Mouse (Mus musculus) MEL (cell line): ENCODE results near the gene Clock. TPM values are rescaled to one million over a fixed set of nuclear protein-coding genes. Genes with fewer than 3 reads are reported as not detected.

Source experiments
- DNase-seq: peaks from one replicate; pipeline ENCODE4 v3.0.0; 2011; ENCODE audit warnings: low read depth, low spot score
- H3K27ac ChIP-seq: 2 replicates; pipeline ENCODE4 v1.5.1; 2012; ENCODE audit warnings: low read depth, mild to moderate bottlenecking, control low read depth, low read length, moderate library complexity; ENCODE audit not compliant: control insufficient read depth
- H3K27me3 ChIP-seq, 2 experiments: fragments of 150-350 bp in 1 of 2; sonication (generic) in 1 of 2; 2 replicates each; pipeline ENCODE4 v1.6.1; 2012; ENCODE audit warnings: low read length in 2 of 2, mild to moderate bottlenecking in 2 of 2, improper control_type of control experiment in 1 of 2, moderate library complexity in 1 of 2; ENCODE audit not compliant: insufficient read depth in 2 of 2, control insufficient read depth in 1 of 2
- H3K36me3 ChIP-seq, 2 experiments: 2 replicates each; pipeline ENCODE4 v1.6.1; 2012 to 2014; ENCODE audit warnings: low read length in 2 of 2, improper control_type of control experiment in 1 of 2, inconsistent platforms in 1 of 2, mild to moderate bottlenecking in 1 of 2; ENCODE audit not compliant: insufficient read depth in 2 of 2, control insufficient read depth in 1 of 2
- H3K4me1 ChIP-seq, 2 experiments: fragments of 150-350 bp in 1 of 2; sonication (generic) in 1 of 2; 2 replicates each; pipeline ENCODE4 v1.6.1; 2012; ENCODE audit warnings: low read length in 2 of 2, improper control_type of control experiment in 1 of 2, mild to moderate bottlenecking in 1 of 2; ENCODE audit not compliant: insufficient read depth in 2 of 2, control insufficient read depth in 1 of 2
- H3K4me3 ChIP-seq, 2 experiments: fragments of 150-350 bp in 1 of 2; sonication (generic) in 1 of 2; 2 replicates each; pipeline ENCODE4 v1.5.1; 2012; ENCODE audit warnings: low read depth in 2 of 2, low read length in 2 of 2, mild to moderate bottlenecking in 2 of 2, moderate library complexity in 2 of 2, control low read depth in 1 of 2, improper control_type of control experiment in 1 of 2; ENCODE audit not compliant: control insufficient read depth in 1 of 2, insufficient read depth in 1 of 2
- H3K79me2 ChIP-seq: 2 replicates; pipeline ENCODE4 v1.6.1; 2012; ENCODE audit warnings: mild to moderate bottlenecking, low read length, moderate library complexity; ENCODE audit not compliant: control insufficient read depth, poor library complexity, insufficient read depth
- H3K9ac ChIP-seq: 2 replicates; pipeline ENCODE4 v1.6.1; 2012; ENCODE audit warnings: low read depth, mild to moderate bottlenecking, control low read depth, low read length, moderate library complexity; ENCODE audit not compliant: control insufficient read depth, poor library complexity, severe bottlenecking
- H3K9me3 ChIP-seq: fragments of 150-350 bp; sonication (generic); replicated peaks from 2 replicates; pipeline ENCODE4 v1.6.1; 2012; ENCODE audit warnings: mild to moderate bottlenecking, low read length, improper control_type of control experiment, moderate library complexity; ENCODE audit not compliant: insufficient read depth
- BHLHE40 ChIP-seq: IDR thresholded peaks from 2 replicates; pipeline ENCODE4 v1.6.1; 2012; ENCODE audit warnings: low read depth, mild to moderate bottlenecking, inconsistent platforms, low read length, improper control_type of control experiment, borderline replicate concordance
- CHD1 ChIP-seq: IDR thresholded peaks from 2 replicates; pipeline ENCODE4 v1.6.1; 2012; ENCODE audit warnings: low read depth, mild to moderate bottlenecking, inconsistent platforms, low read length, improper control_type of control experiment
- CHD2 ChIP-seq: IDR thresholded peaks from 2 replicates; pipeline ENCODE4 v1.6.1; 2011; ENCODE audit warnings: low read length, improper control_type of control experiment
- CTCF ChIP-seq, 3 experiments: IDR thresholded peaks in 2 of 3; conservative IDR thresholded peaks in 1 of 3; 2 replicates each; pipeline ENCODE4 v1.5.1; 2011 to 2012; ENCODE audit warnings: low read length in 3 of 3, low read depth in 2 of 3, mild to moderate bottlenecking in 2 of 3, improper control_type of control experiment in 1 of 3, inconsistent platforms in 1 of 3, mixed read lengths in 1 of 3, moderate library complexity in 1 of 3; ENCODE audit not compliant: control insufficient read depth in 1 of 3, insufficient read depth in 1 of 3, poor library complexity in 1 of 3, severe bottlenecking in 1 of 3
- ELF1 ChIP-seq: IDR thresholded peaks from 2 replicates; pipeline ENCODE4 v1.6.1; 2014; ENCODE audit warnings: low read depth, mild to moderate bottlenecking, inconsistent platforms, low read length, improper control_type of control experiment, moderate library complexity
- EP300 ChIP-seq, 2 experiments: IDR thresholded peaks; 2 replicates each; pipeline ENCODE4 v1.6.1; 2011; ENCODE audit warnings: improper control_type of control experiment in 2 of 2, low read length in 2 of 2, low read depth in 1 of 2, mild to moderate bottlenecking in 1 of 2
- GABPA ChIP-seq: IDR thresholded peaks from 2 replicates; pipeline ENCODE4 v1.6.1; 2012; ENCODE audit warnings: low read depth, mild to moderate bottlenecking, inconsistent platforms, low read length, improper control_type of control experiment, moderate library complexity
- HCFC1 ChIP-seq: IDR thresholded peaks from 2 replicates; pipeline ENCODE4 v1.6.1; 2012; ENCODE audit warnings: low read depth, mild to moderate bottlenecking, inconsistent platforms, low read length, improper control_type of control experiment, moderate library complexity
- KAT2A ChIP-seq: conservative IDR thresholded peaks from 2 replicates; pipeline ENCODE4 v1.6.1; 2012; ENCODE audit warnings: low read depth, low read length, improper control_type of control experiment, inconsistent platforms
- MAFK ChIP-seq: IDR thresholded peaks from 2 replicates; pipeline ENCODE4 v1.6.1; 2011; ENCODE audit warnings: low read depth, mild to moderate bottlenecking, low read length, improper control_type of control experiment, borderline replicate concordance
- MXI1 ChIP-seq: IDR thresholded peaks from 2 replicates; pipeline ENCODE4 v1.6.1; 2011; ENCODE audit warnings: mild to moderate bottlenecking, low read depth, low read length, improper control_type of control experiment
- NELFE ChIP-seq: IDR thresholded peaks from 2 replicates; pipeline ENCODE4 v1.6.1; 2011; ENCODE audit warnings: low read depth, low read length, improper control_type of control experiment
- NRF1 ChIP-seq: IDR thresholded peaks from 2 replicates; pipeline ENCODE4 v1.6.1; 2014; ENCODE audit warnings: low read depth, mild to moderate bottlenecking, inconsistent platforms, low read length, improper control_type of control experiment, moderate library complexity; ENCODE audit not compliant: poor library complexity, insufficient read depth, severe bottlenecking
- POLR2A ChIP-seq, 2 experiments: IDR thresholded peaks; 2 replicates each; pipeline ENCODE4 v1.6.1; 2011 to 2012; ENCODE audit warnings: low read length in 2 of 2, mild to moderate bottlenecking in 2 of 2, control low read depth in 1 of 2, improper control_type of control experiment in 1 of 2, low read depth in 1 of 2, moderate library complexity in 1 of 2; ENCODE audit not compliant: control insufficient read depth in 1 of 2, insufficient read depth in 1 of 2, poor library complexity in 1 of 2
- POLR2AphosphoS2 ChIP-seq: IDR thresholded peaks from 2 replicates; pipeline ENCODE4 v1.6.1; 2011; ENCODE audit warnings: low read length, improper control_type of control experiment
- POLR2AphosphoS5 ChIP-seq: IDR thresholded peaks from 2 replicates; pipeline ENCODE4 v1.6.1; 2012; ENCODE audit warnings: low read depth, borderline replicate concordance, mild to moderate bottlenecking, inconsistent platforms, low read length, moderate library complexity, mixed read lengths
- SIN3A ChIP-seq: IDR thresholded peaks from 2 replicates; pipeline ENCODE4 v1.6.1; 2012; ENCODE audit warnings: low read length, improper control_type of control experiment, inconsistent platforms
- SMC3 ChIP-seq: IDR thresholded peaks from 2 replicates; pipeline ENCODE4 v1.6.1; 2011; ENCODE audit warnings: low read depth, low read length, improper control_type of control experiment
- TAL1 ChIP-seq: IDR thresholded peaks from 2 replicates; pipeline ENCODE4 v1.6.1; 2012; ENCODE audit warnings: mild to moderate bottlenecking, inconsistent platforms, low read length, moderate library complexity, mixed read lengths
- TCF12 ChIP-seq: IDR thresholded peaks from 2 replicates; pipeline ENCODE4 v1.6.1; 2014; ENCODE audit warnings: low read depth, mild to moderate bottlenecking, inconsistent platforms, low read length, improper control_type of control experiment, moderate library complexity
- UBTF ChIP-seq: IDR thresholded peaks from 2 replicates; pipeline ENCODE4 v1.6.1; 2012; ENCODE audit warnings: low read depth, mild to moderate bottlenecking, inconsistent platforms, low read length, improper control_type of control experiment, moderate library complexity, borderline replicate concordance; ENCODE audit not compliant: insufficient read depth
- ZC3H11A ChIP-seq: IDR thresholded peaks from 2 replicates; pipeline ENCODE4 v1.6.1; 2012; ENCODE audit warnings: low read depth, mild to moderate bottlenecking, inconsistent platforms, low read length, improper control_type of control experiment
- ZMIZ1 ChIP-seq: IDR thresholded peaks from 2 replicates; pipeline ENCODE4 v1.6.1; 2012; ENCODE audit warnings: low read depth, mild to moderate bottlenecking, inconsistent platforms, low read length, improper control_type of control experiment, moderate library complexity
- ZNF384 ChIP-seq: IDR thresholded peaks from 2 replicates; pipeline ENCODE4 v1.6.1; 2012; ENCODE audit warnings: low read depth, mild to moderate bottlenecking, inconsistent platforms, low read length, improper control_type of control experiment
- polyA plus RNA-seq, 2 experiments: library from polyadenylated mRNA; stranded (reverse) in 1 of 2; unstranded in 1 of 2; fragments of >175 nt in 1 of 2; fragments of >200 nt in 1 of 2; gene quantifications; 2 replicates each; pipeline versions ENCODE4 v1.2.1 to v1.2.4; 2012; ENCODE audit warnings: low replicate concordance in 2 of 2, low read depth in 1 of 2; ENCODE audit not compliant: insufficient read length in 2 of 2, insufficient read depth in 1 of 2, missing spikeins in 1 of 2
- total RNA-seq: library from RNA; depleted of rRNA; stranded (reverse); fragments of 300-350 nt; gene quantifications from 2 replicates; pipeline ENCODE4 v1.2.3, GENCODE M21; 2012

Clock gene
- total and polyA plus RNA-seq, 3 experiments: 4.1 to 77.5 (median 6.3) TPM

GRCm38 (mm10) chr5:76321249-76322196 is 16.9 kb upstream of the Clock start:
- no peaks in the 10 kb centered on the region for H3K79me2 ChIP-seq
- TF ChIP-seq MAFK (no peak), NELFE (no peak), NRF1 (no peak), TAL1 (no peak), BHLHE40 (no peak), KAT2A (no peak), GABPA (no peak), POLR2AphosphoS5 (no peak), ZNF384 (no peak), UBTF (no peak), POLR2AphosphoS2 (no peak), POLR2A (IDR thresholded peaks at IDR 0.05; ENCODE audit: control insufficient read depth in 1 of 2, insufficient read depth in 1 of 2, low read depth in 1 of 2, low read length in 2 of 2, poor library complexity in 1 of 2) (no peak)

GRCm38 (mm10) chr5:76308206-76308605 is 3.6 kb upstream of the Clock start:
- H3K27me3 ChIP-seq: peaks cover 4 to 18% of the 10 kb centered on the region in 2 experiments
- H3K9me3 ChIP-seq: no peaks in the 10 kb centered on the region
- no peak overlapping the region for H3K27ac ChIP-seq
- H3K36me3 ChIP-seq: peaks cover 0 to 8% of the 10 kb centered on the region in 2 experiments; a peak in 2 of 4 replicates
- peaks cover 17% of the 10 kb centered on the region for H3K79me2 ChIP-seq
- no peak for DNase-seq
- H3K4me1 ChIP-seq: peaks cover 3 to 4% of the 10 kb centered on the region in 2 experiments; a peak in 3 of 4 replicates
- H3K4me3 ChIP-seq: no peak overlapping the region
- TF ChIP-seq SMC3 (no peak), TAL1 (no peak), POLR2AphosphoS2 (no peak), MXI1 (no peak), EP300 (IDR thresholded peaks at IDR 0.05; ENCODE audit: low read depth in 1 of 2, low read length in 2 of 2) (no peak), TCF12 (no peak), NELFE (no peak), HCFC1 (no peak), ZNF384 (no peak), SIN3A (no peak), GABPA (no peak), ELF1 (no peak), BHLHE40 (no peak), CHD1 (no peak), ZC3H11A (no peak), CTCF (IDR thresholded peaks at IDR 0.05 in 2 of 3, conservative IDR thresholded peaks at IDR 0.05 in 1 of 3; ENCODE audit: control insufficient read depth in 1 of 3, insufficient read depth in 1 of 3, low read depth in 2 of 3, low read length in 3 of 3, poor library complexity in 1 of 3, severe bottlenecking in 1 of 3) (no peak), CHD2 (no peak), ZMIZ1 (no peak)
- H3K9ac ChIP-seq: no peak overlapping the region

More at GRCm38 (mm10) chr5:76321249-76322196, 16.9 kb upstream of the Clock start:
- Histone ChIP-seq H3K27ac (no peak overlapping the region), H3K4me1 (no peaks in the 10 kb centered on the region), H3K27me3 (peaks cover 13 to 29% of the 10 kb centered on the region in 2 experiments), H3K9ac (no peak overlapping the region), H3K36me3 (no peaks in the 10 kb centered on the region), H3K4me3 (no peak overlapping the region), H3K9me3 (no peaks in the 10 kb centered on the region)
- no peak for DNase-seq
